Mouse (Mus musculus): ENCODE results near the gene Grwd1. TPM values are rescaled to one million over a fixed set of nuclear protein-coding genes. Genes with fewer than 3 reads are reported as not detected.
"Not testable (repeated sequence)": the region's sequence is repeated elsewhere in the genome, so short reads cannot be mapped to it uniquely, and the experiment has no call there.

The Grwd1 gene
- polyA plus RNA-seq (2015; fragmentation: Nextera tagmentation; extraction: Ambion mirVana) = 50.6 and 53.5 TPM in 2 replicates

- peak within 1 kb of the TSS; percentile 66 for H3K9ac ChIP-seq (ENCODE audit: low read depth, low read length)
- no peaks in the 10 kb centered on the region for H3K9me3 ChIP-seq (replicated peaks; ENCODE audit: low read length)
- peak within 1 kb of the TSS; percentile 85 for H3K4me2 ChIP-seq (ENCODE audit: low read length)
- peaks cover 33% of the 10 kb centered on the region for H3K27me3 ChIP-seq (ENCODE audit: insufficient read depth, low read length)
- under 1% methylated on average over 35 of the region's 35 CpGs for WGBS
- H3K4me3 ChIP-seq (replicated peaks; ENCODE audit: low read depth, low read length) = peak within 1 kb of the TSS; percentile 76
- ATAC-seq (replicated peaks; ENCODE audit: low FRiP score, low read depth) = peak; percentile 89
- DNase-seq (ENCODE audit: low spot score) = peak; percentile 95
- peak within 1 kb of the TSS; percentile 43; the same call in 1 of the 2 replicates for H3K27ac ChIP-seq
- no peak for TF ChIP-seq CTCF (IDR thresholded peaks at IDR 0.05; ENCODE audit: low read depth)
- H3K36me3 ChIP-seq (ENCODE audit: insufficient read depth, low read length) = peaks cover 27% of the 10 kb centered on the region
- H3K4me1 ChIP-seq (replicated peaks; ENCODE audit: insufficient read depth, low read length) = peaks cover 20% of the 10 kb centered on the region
Observed at GRCm38 (mm10) chr7:45830427-45831127, at the start of gene Grwd1. TSS of gene Grwd1 (minus strand) at chr7:45830944.

GRCm38 (mm10) chr7:45880531-45880930 lies 49.8 kb upstream of the Grwd1 start:
- ATAC-seq (replicated peaks; ENCODE audit: low FRiP score, low read depth) (no peak), DNase-seq (ENCODE audit: low spot score) (no peak)
- WGBS = 99% methylated on average over 4 of the region's 4 CpGs

GRCm38 (mm10) chr7:45878278-45878677 lies 47.5 kb upstream of the Grwd1 start, which contains the start of gene Grin2d:
TSS of gene Grin2d (minus strand) at chr7:45878378.
- H3K27ac ChIP-seq; H3K9ac ChIP-seq (ENCODE audit: low read depth, low read length); H3K4me3 ChIP-seq (replicated peaks; ENCODE audit: low read depth, low read length); H3K4me1 ChIP-seq (replicated peaks; ENCODE audit: insufficient read depth, low read length); ATAC-seq (replicated peaks; ENCODE audit: low FRiP score, low read depth); H3K9me3 ChIP-seq (replicated peaks; ENCODE audit: low read length); H3K27me3 ChIP-seq (ENCODE audit: insufficient read depth, low read length); H3K4me2 ChIP-seq (ENCODE audit: low read length); DNase-seq (ENCODE audit: low spot score): not testable (repeated sequence)
- 89% methylated on average over 1 of the region's 1 CpGs for WGBS
- peaks cover 59% of the 10 kb centered on the region for H3K36me3 ChIP-seq (ENCODE audit: insufficient read depth, low read length)

More at GRCm38 (mm10) chr7:45880531-45880930, 49.8 kb upstream of the Grwd1 start:
- Histone ChIP-seq H3K4me2 (ENCODE audit: low read length) (no peak overlapping the region), H3K27me3 (ENCODE audit: insufficient read depth, low read length) (no peaks in the 10 kb centered on the region), H3K27ac (no peak overlapping the region), H3K9ac (ENCODE audit: low read depth, low read length) (no peak overlapping the region), H3K36me3 (ENCODE audit: insufficient read depth, low read length) (peaks cover 74% of the 10 kb centered on the region), H3K4me3 (replicated peaks; ENCODE audit: low read depth, low read length) (no peak overlapping the region), H3K9me3 (replicated peaks; ENCODE audit: low read length) (no peaks in the 10 kb centered on the region), H3K4me1 (replicated peaks; ENCODE audit: insufficient read depth, low read length) (no peaks in the 10 kb centered on the region)
- no peak for TF ChIP-seq CTCF (IDR thresholded peaks at IDR 0.05; ENCODE audit: low read depth)

GRCm38 (mm10) chr7:45876895-45877294 lies 46.2 kb upstream of the Grwd1 start:
- no peaks in the 10 kb centered on the region for H3K9me3 ChIP-seq (replicated peaks; ENCODE audit: low read length)
- DNase-seq (ENCODE audit: low spot score) (no peak), ATAC-seq (replicated peaks; ENCODE audit: low FRiP score, low read depth) (no peak)
- WGBS = 95% methylated on average over 7 of the region's 7 CpGs
- H3K4me2 ChIP-seq (ENCODE audit: low read length) = no peak overlapping the region
- H3K36me3 ChIP-seq (ENCODE audit: insufficient read depth, low read length) = peaks cover 46% of the 10 kb centered on the region
- no peak overlapping the region for H3K27ac ChIP-seq
- H3K9ac ChIP-seq (ENCODE audit: low read depth, low read length) = no peak overlapping the region
- H3K27me3 ChIP-seq (ENCODE audit: insufficient read depth, low read length) = no peaks in the 10 kb centered on the region
- no peak for TF ChIP-seq CTCF (IDR thresholded peaks at IDR 0.05; ENCODE audit: low read depth)
- no peak overlapping the region for H3K4me3 ChIP-seq (replicated peaks; ENCODE audit: low read depth, low read length)
- 0 out of 2 replicates have a peak, but pooled peaks cover 4% of the 10 kb centered on the region for H3K4me1 ChIP-seq (replicated peaks; ENCODE audit: insufficient read depth, low read length)

- H3K9me3 ChIP-seq (replicated peaks; ENCODE audit: low read length) = no peaks in the 10 kb centered on the region
- peak overlapping the region; percentile 75 for H3K4me3 ChIP-seq (replicated peaks; ENCODE audit: low read depth, low read length)
- ATAC-seq (replicated peaks; ENCODE audit: low FRiP score, low read depth) (peak; percentile 60), DNase-seq (ENCODE audit: low spot score) (peak; percentile 76)
- H3K4me2 ChIP-seq (ENCODE audit: low read length) = peak overlapping the region; percentile 72
- peak; percentile 51 for TF ChIP-seq CTCF (IDR thresholded peaks at IDR 0.05; ENCODE audit: low read depth)
- H3K4me1 ChIP-seq (replicated peaks; ENCODE audit: insufficient read depth, low read length) = peaks cover 20% of the 10 kb centered on the region; the same call in 1 of the 2 replicates
- peaks cover 16% of the 10 kb centered on the region for H3K27me3 ChIP-seq (ENCODE audit: insufficient read depth, low read length)
- peak overlapping the region; percentile 90 for H3K9ac ChIP-seq (ENCODE audit: low read depth, low read length)
- under 1% methylated on average over 28 of the region's 28 CpGs for WGBS
- peaks cover 21% of the 10 kb centered on the region for H3K36me3 ChIP-seq (ENCODE audit: insufficient read depth, low read length)
- H3K27ac ChIP-seq = peak overlapping the region; percentile 93
Observed at GRCm38 (mm10) chr7:45873061-45873947, 42.6 kb upstream of the Grwd1 start.

GRCm38 (mm10) chr7:45872624-45873023 lies 41.9 kb upstream of the Grwd1 start, which contains the start of gene Kdelr1:
TSS of gene Kdelr1 (plus strand) at chr7:45872772.
- Histone ChIP-seq H3K27ac (peak within 1 kb of the TSS; percentile 93), H3K9ac (ENCODE audit: low read depth, low read length) (peak within 1 kb of the TSS; percentile 90), H3K27me3 (ENCODE audit: insufficient read depth, low read length) (peaks cover 16% of the 10 kb centered on the region), H3K4me1 (replicated peaks; ENCODE audit: insufficient read depth, low read length) (peaks cover 22% of the 10 kb centered on the region; the same call in 1 of the 2 replicates), H3K4me3 (replicated peaks; ENCODE audit: low read depth, low read length) (peak within 1 kb of the TSS; percentile 75), H3K9me3 (replicated peaks; ENCODE audit: low read length) (no peaks in the 10 kb centered on the region), H3K4me2 (ENCODE audit: low read length) (peak within 1 kb of the TSS; percentile 72), H3K36me3 (ENCODE audit: insufficient read depth, low read length) (peaks cover 18% of the 10 kb centered on the region)
- 4% methylated on average over 18 of the region's 18 CpGs for WGBS
- ATAC-seq (replicated peaks; ENCODE audit: low FRiP score, low read depth) (peak; percentile 69), DNase-seq (ENCODE audit: low spot score) (peak; percentile 97)
- peak; percentile 94 for TF ChIP-seq CTCF (IDR thresholded peaks at IDR 0.05; ENCODE audit: low read depth)
